Mouse (Mus musculus) 3T3-L1 (cell line): ENCODE measurements around the gene Skap1.

Experiments
- DNase-seq: peaks from one replicate; pipeline ENCODE4 v3.0.0-alpha.2; 2015; ENCODE audit warnings: low read depth, low spot score

The Skap1 gene

DNA sequence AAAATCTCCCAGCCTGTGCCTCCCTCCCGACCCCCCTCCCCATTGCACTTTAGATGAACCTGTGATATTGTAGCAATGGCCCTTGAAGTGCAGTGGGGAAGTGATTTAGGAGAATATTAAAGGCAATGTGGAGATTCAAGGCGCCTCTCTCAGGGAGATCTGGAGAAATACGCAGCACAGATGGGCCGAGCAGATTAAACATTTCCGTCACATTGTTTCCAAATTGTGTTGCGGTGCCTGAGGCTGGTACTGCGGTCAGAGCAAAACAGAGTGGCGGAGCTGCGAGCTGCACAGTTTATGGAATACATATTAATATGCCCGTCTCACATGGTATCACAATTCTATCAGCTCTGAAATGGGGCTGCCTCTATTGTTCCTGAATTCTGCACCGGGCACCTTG, 278.6 kb downstream of the Skap1 start:
- DNase-seq: no peak

DNA sequence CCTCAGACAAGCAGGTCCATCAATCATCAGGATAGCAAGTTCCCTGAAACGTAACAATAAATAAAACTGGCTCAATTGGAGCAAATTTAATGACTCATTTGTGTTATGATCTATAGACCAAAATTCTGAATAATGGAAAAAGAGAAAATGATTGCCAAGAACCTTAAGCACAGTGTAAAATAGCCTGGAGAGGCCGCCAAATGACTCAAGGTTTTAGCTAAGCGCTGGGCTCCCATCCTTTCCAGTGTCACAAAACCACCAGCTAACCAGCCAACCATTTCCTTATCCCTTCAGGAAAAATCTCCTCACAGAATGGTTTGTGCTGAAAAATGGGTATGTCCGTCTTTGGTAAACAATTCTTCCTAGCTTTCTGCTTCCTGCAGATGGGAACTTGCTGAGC, 279.5 kb downstream of the Skap1 start:
- DNase-seq: peak; percentile 66

DNA sequence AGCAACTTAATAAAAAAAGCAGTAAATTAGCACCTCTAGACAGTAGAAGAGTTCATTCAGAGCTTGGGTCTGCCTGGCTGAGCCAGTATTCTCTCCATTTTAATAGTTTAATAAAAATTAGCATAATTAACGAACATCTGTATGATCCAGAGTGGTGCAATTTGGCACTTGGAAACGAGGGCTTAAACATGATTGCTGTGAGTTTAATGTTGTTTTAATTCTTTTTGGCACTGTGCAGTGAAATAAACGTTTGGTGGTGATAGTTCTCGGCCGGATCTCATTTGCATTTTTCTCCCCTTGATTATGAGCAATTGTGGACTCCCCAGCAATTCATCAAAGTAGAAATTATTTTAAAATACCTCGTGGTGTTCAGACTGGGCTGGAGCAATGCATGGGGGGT, 282.3 kb downstream of the Skap1 start:
- DNase-seq: no peak

DNA sequence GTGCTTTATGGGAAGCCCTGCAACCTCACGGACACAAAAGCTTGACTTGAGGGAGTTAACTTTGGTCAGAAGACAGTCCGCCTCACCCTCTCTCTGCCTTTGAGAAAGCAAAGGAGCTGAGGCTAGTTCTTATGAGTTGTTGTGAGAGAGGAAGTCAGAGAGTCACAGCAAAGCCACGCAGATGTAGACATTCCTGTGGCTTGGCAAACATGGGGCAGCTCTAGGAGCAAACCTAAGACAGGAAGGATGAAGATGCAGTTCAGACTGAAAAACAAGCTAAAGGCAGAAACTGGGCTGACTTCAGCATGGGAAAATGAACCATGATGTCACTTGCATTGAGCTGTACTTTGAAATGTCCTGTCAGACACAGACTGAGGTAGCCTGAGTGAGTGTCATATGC, 283.2 kb downstream of the Skap1 start:
- peak; percentile 98 for DNase-seq

DNA sequence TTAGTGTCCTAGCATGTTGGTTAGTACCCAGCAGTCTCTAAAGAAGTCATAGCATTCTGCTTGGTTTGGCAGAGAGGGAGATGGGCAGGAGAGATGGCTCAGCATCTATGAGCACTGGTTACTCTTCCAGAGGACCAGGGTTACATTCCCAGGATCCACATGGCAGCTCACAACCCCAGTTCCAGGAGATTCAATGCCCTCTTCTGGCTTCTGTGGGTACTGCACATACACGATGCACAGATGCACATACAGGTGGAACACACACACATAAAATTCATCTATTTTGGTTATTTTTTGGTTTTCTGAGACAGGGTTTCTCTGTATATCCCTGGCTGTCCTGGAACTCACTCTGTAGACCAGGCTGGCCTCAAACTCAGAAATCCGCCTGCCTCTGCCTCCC, 290.9 kb downstream of the Skap1 start:
- DNase-seq: no peak

DNA sequence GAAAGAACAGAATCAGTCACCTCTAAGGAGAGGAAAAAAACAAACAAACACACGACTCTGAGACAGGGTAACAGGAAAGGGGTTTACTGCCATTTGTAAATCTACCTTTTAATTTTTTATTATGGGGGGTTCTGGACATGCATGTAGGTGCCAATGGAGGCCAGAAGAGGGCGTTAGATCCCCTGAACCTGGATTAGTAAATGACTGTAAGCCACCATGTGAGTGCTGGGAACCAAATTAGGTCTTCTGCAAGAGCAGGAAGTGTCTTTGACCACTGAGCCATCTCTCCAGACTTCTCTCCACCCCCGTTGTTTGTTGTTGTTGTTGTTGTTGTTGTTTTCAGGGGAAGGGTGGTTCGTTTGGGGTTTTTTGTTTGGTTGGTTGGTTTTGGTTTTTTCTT, 293.0 kb downstream of the Skap1 start:
- DNase-seq: no peak

DNA sequence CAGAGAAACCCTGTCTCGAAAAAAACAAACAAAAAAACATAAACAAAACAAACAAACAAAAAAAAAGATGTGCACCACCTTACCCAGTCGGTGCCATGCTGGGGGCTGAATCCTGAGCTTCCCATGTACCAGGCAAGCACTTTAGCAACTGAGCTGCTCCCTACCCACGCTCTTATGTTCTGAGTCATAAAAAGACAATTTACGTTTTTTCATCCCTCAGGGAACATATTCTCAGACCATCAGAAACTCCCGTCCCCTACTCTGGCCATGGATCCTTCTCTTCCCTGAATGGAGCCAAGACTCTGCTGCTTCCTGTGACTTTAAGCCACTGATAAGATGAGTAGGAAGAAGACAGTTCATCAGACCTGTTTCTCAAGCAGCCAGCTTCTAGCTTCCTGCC, 294.0 kb downstream of the Skap1 start:
- peak; percentile 73 for DNase-seq

DNA sequence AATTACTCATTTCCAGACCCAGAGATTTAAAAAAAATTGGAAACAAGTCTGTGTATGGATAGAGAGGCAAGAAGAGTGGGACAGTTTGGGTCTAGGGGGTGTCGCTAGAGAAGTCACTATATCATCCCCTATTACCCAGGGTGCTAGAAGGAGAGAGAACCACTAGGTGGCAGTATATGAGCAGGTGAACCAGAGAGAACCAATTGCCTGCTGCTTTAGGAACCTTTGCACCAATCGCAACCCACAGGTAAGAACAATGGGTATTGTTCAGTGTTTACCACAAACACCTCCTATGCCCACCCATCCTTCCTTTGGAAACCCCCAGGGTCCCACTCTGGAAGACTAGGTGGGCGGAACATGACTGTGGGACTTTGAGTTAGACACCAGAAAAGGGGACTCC, 295.6 kb downstream of the Skap1 start:
- peak; percentile 78 for DNase-seq

DNA sequence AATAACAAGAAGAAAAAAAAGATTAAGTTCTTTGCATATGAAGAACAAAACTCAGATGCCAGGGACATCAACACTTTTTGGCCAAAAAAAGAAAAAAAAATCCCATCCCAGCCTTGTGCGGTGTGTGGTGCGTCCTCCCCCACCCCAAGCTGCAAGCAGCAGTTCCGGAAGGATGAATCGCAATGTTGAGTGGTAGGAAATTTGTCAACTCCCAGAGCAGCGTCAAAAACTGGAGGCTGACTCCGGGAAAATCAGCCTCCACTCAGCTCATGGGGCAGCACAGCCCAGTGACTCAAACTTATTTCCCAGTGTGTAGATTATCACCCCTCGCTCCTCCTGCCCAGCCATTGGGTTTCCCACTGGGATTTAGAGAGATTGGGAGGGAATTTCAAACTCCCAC, 297.6 kb downstream of the Skap1 start:
- peak; percentile 62 for DNase-seq

DNA sequence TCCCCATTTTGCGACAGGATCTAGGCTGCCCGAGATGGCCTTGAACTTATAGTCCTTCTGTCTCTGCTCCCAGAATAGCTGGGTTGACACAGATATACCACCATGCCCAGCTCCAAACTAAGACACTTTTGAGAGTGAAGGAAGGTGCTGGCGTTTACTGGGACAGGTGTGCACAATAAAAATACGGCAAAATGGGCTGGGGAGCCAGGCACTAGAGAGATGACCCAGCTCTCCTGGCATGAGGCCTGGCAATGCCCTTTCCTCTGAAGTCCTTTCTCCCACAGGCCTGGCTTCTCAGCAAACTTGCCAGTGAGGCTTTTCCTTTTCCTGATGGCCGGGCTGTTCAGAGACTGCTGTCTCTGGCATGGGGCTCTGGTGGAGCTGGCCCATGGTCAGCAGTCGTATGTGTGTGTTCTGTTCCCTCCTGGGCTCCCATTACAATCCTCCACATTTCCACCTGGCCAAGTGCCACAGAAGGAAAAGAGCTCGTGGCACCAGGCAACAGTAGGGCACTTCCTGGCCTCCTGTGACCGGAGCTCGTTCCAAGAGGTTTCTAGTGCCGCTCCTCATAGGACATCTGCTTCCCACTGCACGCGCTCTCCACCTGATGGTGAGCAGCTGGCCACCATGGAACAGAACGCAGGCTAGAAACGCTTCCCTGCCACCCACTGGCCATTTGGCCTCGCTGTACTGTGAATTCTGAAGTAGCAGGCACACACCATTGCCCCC, 298.5 kb downstream of the Skap1 start:
- DNase-seq: no peak

DNA sequence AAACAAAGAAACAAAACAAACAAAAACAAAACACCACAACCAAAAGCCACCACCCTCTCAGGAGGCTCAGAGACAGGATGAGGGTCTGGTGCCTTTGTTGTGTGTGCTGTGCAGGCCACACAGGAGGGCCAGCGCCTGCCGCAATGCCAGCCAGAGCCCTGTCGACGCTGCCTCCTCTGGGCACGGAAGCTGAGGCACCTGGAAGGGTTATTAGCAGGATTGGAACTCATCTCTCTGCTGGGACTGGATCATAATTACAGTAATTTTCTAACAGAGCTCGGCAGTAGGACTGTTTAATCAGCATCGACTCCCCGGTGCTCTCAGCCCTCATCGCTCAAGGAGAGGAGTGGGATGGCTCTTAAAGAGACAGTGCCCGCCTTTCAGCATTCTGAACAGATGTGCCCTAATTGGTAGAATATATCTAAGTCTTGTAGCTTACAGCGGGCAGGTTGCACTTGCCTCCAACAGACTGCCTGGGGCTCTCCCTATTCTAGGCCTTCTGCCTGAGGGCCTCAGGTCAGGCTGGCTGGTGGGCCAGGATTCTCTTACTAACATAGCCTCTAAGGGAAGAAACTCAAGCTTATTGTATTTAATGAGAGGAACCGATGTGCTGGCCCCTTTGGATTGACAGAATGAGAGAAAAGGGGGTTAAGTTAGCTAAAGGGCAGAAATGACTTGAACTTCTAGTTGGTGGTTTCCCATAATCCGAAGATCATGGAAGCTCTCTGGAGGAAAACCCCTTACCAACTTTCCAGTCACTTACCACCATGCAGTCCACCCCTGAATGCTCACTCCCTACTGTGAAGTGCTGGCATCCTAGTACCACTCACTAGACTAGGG, 300.3 kb downstream of the Skap1 start:
- no peak for DNase-seq

DNA sequence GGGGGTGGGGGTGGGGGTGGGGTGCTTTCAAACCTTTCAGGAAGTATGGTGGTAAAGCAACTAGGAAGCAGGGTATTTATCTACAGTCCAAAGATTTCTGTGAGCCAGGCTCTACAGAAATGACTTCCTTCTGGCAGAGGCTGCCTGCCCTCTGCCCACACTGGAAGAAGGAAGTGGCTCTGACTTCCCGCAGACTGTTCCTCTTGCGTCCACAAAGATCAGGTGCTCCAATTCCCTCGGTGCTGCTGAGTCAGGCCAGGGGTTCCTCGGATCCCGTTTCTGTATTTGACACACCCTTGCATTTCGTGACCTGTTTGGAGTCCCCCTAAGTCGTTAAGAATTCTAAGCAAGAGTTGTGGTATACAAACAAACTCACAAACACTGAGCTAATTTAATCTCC, 301.3 kb downstream of the Skap1 start:
- DNase-seq: no peak

DNA sequence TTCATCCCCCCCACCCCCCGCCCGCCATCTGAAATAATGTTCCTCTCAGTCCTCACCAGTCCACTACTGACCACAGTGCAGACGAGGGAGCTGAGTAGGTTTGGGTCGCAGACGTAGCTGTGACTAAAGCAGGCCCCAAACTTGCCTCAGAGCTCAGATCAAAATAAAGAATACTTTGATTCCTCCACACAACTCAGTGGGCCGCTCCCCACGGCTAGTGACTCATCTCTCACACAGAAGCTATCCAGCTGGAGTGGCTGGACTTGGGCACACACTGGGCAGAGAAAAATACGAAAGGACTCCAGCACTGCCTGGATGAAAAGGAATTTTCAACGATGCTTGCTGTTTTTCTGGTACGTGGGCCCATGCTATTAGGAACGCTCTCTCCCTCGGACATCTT, 302.2 kb downstream of the Skap1 start:
- DNase-seq: peak; percentile 90

DNA sequence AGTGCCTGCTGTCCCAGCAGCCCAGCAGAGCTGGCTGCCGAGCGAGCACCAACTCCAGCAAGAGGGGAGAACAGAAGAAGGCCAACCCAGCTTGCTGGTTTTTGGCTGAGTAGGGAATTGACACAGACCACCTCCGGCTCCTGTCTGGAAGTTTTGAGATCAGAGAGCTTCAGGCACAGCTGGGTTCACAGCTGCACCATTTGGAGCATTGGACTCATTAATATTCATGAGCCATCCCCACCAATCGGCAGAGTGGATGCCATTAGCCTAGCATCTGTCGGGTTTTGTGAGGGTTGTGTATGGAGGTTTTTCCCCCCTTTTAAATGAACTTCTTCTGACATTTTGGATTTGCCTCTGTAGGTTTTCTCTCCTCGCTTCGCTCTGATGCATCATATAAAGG, 302.7 kb downstream of the Skap1 start:
- peak; percentile 49 for DNase-seq

DNA sequence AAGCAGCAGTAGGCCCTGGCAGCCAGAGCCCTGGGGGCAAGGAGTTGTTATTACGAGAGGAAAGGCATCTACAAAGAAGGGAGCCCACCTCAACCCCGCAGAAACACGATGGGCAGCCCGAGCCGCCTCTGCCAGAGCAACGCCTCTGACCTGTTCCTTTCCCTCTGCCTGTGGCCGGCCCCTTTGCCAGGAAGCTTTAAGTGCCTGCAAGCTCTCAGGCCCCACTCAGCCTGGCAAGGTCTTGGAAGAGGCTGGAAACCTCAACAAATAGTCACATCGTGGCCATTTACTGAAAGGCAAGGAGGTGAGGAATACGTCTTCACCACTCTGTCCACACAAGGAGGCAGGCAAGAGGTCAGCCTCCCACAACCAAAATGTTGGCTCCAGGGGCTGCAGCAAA, 303.8 kb downstream of the Skap1 start:
- DNase-seq: no peak

DNA sequence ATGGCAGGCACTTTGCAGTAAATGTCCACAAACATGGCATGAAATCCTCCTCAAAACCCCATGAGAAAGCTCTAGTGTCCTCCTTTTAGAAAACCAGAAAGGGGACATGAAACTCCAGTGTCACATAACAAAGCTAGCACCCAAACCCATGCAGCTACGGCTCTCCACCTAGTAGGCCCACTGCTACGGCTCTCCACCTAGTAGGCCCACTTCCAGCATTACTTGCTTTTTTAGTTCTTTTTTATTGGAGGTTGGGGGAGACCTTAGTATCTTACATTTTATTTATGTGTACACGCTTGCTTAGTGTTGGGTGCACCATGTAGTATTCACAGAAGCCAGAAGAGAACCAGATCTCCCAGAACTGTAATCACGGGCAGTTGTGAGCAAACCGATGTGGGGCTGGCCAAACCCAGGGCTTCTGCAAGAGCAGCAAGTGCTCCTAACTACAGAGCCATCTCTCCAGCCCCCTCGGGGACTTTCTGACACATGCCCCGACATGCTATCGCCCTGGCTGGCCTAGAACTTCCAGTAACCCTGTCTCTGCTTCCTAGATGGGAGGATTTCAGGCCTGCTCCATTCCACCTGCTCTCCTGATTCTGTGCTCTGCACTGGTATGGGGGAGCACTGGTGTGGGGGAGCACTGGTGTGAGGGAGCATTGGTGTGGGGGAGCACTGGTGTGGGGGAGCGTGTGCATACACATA, 307.0 kb downstream of the Skap1 start:
- no peak for DNase-seq

DNA sequence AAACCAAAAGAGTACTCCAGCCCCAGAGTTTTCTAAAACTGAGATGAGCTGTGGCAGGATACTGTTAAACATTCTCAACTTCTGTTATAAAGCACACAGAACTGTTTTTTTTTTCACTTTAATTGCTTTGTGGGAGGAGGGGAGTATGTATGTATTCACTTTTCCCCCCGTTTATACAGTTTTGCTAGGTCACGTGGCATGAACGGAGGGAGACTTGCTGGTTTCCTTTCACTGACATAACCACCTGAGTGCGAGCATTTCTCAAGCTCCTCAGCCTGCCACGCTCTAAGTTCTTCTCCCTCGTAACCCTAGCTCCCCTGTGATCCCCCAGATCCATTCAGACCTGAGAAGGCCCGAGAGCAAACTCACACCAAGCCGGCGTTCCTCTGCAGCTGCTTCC, 308.0 kb downstream of the Skap1 start:
- no peak for DNase-seq

DNA sequence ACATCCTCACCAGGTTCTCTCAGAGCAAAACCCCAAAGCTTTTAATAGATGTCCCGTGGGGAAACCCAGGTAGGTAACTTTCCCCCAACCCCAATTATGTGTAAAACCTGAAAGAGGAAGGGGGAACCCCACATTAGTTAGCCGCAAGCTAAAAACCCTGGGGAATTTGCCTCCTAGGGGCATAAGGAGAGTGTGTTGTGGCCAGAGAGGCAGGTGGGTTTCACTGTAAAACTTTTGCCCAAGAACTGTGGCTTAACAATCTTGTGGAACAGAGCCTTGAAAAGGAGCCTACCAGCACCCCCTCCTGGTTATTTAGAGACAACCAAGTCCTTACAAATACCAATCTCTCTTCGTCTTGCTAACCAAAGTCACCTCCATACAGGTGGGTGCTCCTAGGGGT, 310.1 kb downstream of the Skap1 start:
- peak; percentile 63 for DNase-seq

DNA sequence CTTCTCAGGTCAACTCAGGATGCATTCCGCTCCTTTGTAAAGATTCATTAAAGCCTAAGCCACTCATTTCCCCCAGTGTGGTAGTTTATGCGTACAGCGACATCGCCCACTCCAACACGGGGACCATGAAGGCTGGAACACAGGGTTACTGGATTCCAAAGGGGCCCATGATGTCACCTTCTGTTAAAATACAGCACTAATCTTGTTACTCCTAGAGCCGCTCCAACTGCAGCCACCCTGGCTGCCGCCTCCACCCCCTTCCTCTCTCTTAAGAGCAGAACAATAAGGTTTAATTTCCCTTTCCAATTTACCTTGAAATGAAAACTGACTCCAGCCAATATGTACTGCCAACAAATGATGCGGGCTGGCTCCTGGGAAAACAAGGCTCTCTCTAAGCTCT, 310.7 kb downstream of the Skap1 start:
- no peak for DNase-seq

DNA sequence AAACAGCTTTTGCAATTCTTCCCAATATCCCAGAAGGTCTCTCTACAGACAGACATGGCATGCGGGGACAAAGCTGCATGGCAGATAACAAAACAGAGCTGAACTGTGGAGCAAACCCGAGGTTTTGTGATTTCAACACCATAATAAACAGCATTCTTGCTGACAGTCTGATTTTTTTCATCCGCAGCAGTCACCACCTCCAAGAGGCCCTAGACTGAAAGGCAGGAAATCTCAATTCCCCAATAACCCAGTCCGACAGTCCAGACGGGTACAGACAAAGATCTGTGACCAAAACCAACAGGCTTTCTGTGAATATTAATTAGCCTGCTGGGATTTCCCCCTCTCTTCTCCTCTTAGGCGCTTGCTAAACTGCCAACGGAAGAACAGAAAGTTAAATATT, 311.3 kb downstream of the Skap1 start:
- DNase-seq: no peak

DNA sequence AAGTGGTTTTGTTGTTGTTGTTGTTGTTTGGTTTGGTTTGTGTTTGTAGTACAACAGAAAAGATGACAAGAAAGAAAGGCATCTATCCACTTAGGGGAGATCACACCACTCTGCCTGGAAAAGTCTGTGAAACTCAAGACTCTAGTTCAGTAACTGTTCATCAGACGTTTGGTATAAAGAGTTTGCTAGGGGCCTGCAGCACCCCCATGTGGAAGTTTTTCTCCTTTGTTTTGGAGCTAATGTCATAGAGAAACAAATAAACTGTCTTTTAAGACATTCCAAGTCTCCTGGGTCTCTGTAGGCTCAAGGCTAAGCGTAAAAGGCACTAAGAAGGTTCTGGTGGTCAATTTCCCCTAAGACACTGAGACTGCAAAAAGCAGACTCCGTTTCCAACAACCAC, 311.7 kb downstream of the Skap1 start:
- DNase-seq: peak; percentile 73
